Mouse (Mus musculus) adrenal gland, adult 2 months (tissue): ENCODE data around the gene Pcca. TPM values are rescaled to one million over a fixed set of nuclear protein-coding genes. Genes with fewer than 3 reads are reported as not detected.

Source experiments
- DNase-seq: peaks from one replicate; pipeline ENCODE4 v3.0.0; 2021
- long read RNA-seq: library from polyadenylated mRNA; stranded (forward); transcript quantifications from one replicate; pipeline ENCODE4 v2.0.0, GENCODE M21; 2021
- polyA plus RNA-seq: library from polyadenylated mRNA; depleted of rRNA; stranded (reverse); fragments of >200 nt; gene quantifications from 2 replicates; pipeline ENCODE4 v1.2.3, GENCODE M21; 2012; rRNA removed
- total RNA-seq, 2 experiments: library from RNA; stranded (reverse); gene quantifications; 2 replicates each; pipeline ENCODE4 v1.2.3; 2021

Pcca gene
- 100 to 1,000 TPM; 152 to 179 TPM for total RNA-seq
- 18.9 and 20.6 TPM in 2 replicates for polyA plus RNA-seq
- long read RNA-seq, transcript Pcca-201 (24 exons, 2,592 nt): major isoform, 74 of 90 reads
- long read RNA-seq, partial matches to known transcripts: 5 of 90 reads
- long read RNA-seq, other reads (novel, unspliced or antisense): 11 of 90 reads

GRCm38 (mm10) chr14:122534017-122534924 is at the start of gene Pcca:
Gene Pcca (plus strand): TSS chr14:122534324.
- DNase-seq: peak; percentile 99

- DNase-seq: no peak
Observed at GRCm38 (mm10) chr14:122484458-122484843, 49.7 kb upstream of the Pcca start.

DNA sequence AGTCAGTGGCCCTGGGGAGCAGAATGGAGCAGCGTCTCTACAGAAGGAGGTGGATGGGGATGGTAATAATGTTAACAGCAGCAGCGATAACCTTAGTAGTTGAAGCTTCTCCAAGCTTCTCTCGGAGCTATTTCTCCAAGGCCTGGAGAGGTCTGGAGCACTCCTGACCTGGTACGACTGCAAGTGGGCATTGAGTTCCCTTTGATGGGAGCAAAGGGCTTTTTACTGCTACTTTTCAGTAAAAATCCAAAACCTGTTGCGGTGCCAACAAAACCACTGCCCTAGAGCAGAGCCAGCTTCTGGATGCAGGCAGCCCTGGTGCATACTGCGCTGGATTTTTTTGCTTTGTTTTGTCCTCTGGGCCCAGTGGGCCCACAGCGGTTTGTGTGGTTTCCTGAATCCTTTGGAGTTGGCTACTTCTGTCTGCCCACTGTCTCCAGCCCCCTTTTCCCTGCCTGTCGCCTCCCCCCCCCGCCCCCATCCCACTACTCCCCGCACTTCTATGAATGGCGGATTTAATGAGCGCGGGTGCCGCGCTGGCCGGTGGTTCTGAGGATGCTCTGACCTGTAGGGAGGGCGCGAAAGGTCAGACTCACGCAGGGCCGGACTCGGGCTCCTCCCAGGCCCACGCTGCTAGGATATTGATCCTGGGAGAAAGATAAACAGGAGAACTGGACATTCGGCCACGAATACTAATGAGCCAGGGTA is 49.1 kb upstream of the Pcca start:
- DNase-seq: no peak

DNA sequence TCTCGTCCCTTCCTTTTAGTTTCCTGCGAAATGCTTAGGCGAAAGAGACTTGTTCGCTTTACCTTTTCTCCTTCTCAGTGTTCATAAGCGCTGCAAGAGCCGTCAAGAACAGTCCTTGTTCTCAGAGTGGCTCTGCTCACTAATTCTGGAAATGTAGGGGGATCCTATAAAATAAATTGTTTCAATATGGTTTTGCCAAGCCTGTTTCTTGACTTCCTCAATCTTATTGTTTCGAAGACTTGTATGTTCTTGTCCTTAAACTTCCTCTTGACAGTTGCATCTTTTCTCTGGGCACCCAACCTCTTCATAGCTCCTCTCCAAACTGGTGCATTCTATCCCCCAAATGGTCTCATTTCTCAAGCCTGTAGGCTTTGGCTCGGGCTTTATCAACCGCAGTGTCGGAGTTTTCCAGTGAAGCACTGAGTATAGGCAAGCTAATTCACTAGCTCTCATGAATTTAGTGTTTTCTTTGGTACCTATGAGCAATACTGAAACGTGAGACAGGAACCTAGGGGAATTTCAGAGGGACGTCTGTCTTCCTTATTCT is 48.4 kb upstream of the Pcca start:
- no peak for DNase-seq

DNA sequence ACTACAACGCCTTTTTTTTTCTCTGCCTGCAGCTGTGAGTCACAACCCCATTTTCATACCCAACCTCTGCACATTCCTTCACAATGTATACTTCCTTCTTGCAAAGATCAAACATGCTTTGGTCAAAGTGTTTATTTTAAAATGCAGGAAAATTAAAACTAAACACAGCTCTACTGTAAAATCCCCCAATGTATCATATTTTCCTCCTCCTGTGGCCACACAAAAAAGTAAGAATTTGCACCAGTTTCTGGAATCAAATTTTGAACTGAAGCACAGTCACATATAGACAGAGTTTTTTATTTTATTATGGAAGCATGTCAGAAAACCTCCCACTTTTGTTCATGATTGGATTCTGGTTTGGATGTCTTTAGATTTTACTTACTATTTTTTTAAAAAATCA is 47.5 kb upstream of the Pcca start:
- DNase-seq: no peak

DNA sequence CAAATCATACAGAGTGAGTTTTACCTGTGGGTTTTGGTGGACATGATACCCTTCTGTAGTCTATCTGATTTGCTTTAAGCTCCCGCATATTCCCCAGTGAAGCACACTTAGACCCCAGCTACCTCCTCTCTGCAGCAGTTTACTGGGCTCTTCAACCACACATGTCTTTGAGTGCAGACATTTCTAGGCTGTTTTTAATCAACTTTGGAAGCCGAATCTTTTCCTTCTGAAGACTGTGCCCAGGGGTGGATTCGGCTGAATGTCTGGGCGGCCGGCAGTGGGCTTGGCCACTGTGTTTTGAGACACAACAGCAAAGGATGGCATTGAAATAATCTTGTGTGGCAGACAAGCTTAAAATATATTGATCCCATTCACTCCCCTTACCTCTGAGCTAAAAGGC is 46.8 kb upstream of the Pcca start:
- DNase-seq: no peak

GRCm38 (mm10) chr14:122489041-122489440 is 45.1 kb upstream of the Pcca start:
- no peak for DNase-seq

GRCm38 (mm10) chr14:122489686-122490414 is 44.3 kb upstream of the Pcca start:
- DNase-seq: no peak

GRCm38 (mm10) chr14:122490441-122491328 is 43.4 kb upstream of the Pcca start, which contains the start of gene Gm10837:
Gene Gm10837 (plus strand): TSS chr14:122490586.
- DNase-seq: no peak

GRCm38 (mm10) chr14:122491521-122491920 is 42.6 kb upstream of the Pcca start:
- no peak for DNase-seq

DNA sequence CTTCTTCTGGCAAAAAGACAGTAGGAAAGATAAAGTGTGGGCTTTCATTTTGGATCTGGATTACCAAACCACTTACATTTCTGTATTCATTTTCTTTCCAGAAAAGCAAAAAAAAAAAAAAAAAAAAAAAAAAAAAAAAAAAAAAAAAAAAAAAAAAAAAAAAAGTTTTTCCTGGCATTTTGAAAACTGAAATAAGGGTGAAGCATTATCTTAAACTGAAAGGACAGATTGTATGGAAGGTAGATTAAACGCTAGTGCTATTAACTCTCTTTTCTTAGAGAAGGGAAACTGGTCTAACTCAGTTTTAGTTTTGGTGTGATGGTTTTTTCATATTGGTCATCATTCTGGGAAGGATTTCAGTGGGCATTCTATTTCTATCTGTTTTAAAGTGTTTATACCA is 42.1 kb upstream of the Pcca start:
- no peak for DNase-seq

DNA sequence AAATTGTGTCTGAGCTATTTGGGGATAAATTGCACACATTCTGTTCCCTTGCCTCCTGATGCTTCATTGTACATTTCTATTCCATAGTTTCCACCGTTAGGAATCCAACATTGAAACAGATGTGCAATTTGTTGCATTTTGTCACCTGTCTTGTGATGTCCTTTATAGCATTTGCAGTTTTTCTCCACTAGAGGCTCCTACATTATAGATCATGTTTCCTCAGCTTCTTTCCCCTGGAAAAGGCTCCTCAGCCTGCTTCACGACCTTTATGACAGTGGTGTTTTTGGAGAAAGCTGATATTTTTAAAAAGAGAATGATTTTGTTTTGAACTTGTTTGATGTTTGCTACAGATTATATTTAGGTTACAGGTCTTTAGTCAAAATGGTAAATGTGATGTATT is 25.1 kb upstream of the Pcca start:
- DNase-seq: no peak

DNA sequence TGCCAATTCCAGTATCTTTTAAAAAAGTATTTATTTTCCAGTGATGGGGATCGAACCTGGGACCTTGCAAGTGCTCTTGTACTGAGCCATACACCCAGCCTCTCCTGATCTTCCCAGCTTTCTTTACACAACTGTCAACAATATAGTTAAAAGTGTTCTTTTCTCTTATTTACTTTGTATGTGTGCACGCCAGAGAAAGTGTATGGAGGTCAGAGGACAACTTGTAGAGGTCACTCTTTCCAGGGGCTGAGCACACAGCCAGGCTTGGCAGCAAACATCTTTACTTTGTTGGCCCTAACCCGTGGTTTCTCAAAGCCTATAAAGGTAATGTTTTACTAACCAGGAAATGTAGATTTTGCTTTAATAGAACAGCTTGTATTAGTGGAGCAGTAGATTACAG is 22.6 kb upstream of the Pcca start:
- no peak for DNase-seq

- no peak for DNase-seq
Observed at GRCm38 (mm10) chr14:122513511-122514036, 20.6 kb upstream of the Pcca start.

- no peak for DNase-seq
Observed at GRCm38 (mm10) chr14:122528475-122528874, 5.6 kb upstream of the Pcca start.

DNA sequence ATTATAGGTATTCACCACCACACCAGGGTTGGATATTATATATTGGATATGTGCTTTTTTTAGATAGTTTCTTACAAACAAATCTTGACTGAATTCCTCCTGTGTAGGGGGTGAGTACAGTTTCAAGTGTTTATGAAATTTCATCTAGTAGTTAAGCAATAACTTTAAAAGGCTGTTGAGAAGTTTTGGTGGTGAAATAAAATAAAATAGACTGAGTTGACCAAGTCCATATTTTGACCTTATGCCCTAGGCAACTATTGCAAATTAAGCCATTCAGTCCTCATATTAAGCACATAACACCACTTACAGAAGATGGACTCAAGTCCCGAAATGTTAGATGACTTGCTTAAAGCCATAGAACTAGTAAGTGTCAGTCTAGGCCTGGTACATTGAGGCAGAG is 1.9 kb downstream of the Pcca start:
- no peak for DNase-seq

GRCm38 (mm10) chr14:122548421-122548820 is 14.3 kb downstream of the Pcca start:
- DNase-seq: no peak

DNA sequence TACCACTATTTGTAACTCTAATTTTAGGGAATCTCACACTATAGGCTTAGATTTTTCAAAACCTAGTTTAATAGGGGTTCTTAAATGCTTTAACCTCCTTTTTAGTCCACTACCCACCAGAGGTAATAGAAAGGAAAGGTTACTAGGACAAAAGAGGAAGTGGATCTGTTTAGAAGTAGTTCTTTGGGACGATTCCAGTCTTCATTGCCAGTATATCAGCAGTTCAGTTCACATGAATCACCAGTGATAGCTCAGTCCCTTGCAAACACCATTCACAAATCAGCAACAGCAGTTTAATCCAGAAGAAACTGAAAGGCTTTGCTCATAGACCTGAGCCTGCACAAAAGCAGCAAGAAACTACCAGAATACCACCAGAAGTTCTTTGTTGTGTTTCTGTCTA is 14.8 kb downstream of the Pcca start:
- DNase-seq: no peak

DNA sequence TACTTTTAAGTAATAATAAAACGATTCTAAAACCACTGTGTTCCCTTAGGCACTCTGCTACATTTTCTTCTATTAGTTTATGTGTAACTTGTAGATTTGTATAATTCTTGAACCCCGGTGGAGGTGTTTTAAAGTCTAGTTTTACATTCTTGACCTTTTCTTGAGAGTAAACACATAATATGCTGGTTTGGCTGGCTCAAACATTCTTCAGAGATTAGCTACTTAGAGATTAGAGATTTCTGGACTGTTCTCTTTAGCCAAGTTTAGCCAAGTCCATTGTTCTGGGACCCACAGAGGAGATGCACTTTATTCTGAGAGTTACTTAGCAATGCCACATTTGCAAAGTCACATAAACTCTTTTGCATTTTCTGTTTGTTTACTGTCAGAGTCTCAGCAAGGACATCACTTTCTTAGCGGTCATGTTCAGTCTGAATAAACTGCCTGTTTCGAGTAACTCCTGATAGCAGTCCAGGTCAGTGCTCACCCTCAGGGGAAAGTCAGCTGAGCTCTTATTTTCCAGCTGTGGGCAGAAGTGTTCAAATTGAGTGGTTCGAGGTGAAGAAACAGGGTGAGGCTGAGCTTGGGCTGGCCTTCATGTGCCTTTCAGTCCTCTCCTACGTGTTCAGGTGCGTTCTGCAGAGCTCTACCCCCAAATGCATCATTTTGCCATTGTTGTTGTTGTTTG is 18.8 kb downstream of the Pcca start:
- no peak for DNase-seq

GRCm38 (mm10) chr14:122557353-122557752 is 23.2 kb downstream of the Pcca start:
- DNase-seq: no peak
